Mouse (Mus musculus) neural tube, embryonic 14.5 days (tissue): Measurements from ENCODE around the gene Adora3. TPM values are rescaled to one million over a fixed set of nuclear protein-coding genes. Genes with fewer than 3 reads are reported as not detected.

Experiments used
- ATAC-seq: fragments of 200-750 bp; cut with Nextera tagmentation; 2 replicates; pipeline ENCODE4 v1.8.0; 2017; ENCODE audit warnings: low read depth, mild to moderate bottlenecking, moderate TSS enrichment, moderate library complexity
- H3K27ac ChIP-seq: fragments of 300-500 bp; sonication (generic); 2 replicates; pipeline ENCODE4 v1.5.1; 2014; ENCODE audit warnings: low read depth, mild to moderate bottlenecking, control low read depth, low read length, moderate library complexity, mixed read lengths
- H3K27me3 ChIP-seq: fragments of 300-500 bp; sonication (generic); 2 replicates; pipeline ENCODE4 v1.6.1; 2014; ENCODE audit warnings: low read length; ENCODE audit not compliant: control insufficient read depth, insufficient read depth
- H3K36me3 ChIP-seq: fragments of 300-500 bp; sonication (generic); 2 replicates; pipeline ENCODE4 v1.6.1; 2014; ENCODE audit warnings: low read length, mixed read lengths; ENCODE audit not compliant: control insufficient read depth, insufficient read depth
- H3K4me1 ChIP-seq: fragments of 300-500 bp; sonication (generic); 2 replicates; pipeline ENCODE4 v1.6.1; 2014; ENCODE audit warnings: low read length; ENCODE audit not compliant: control insufficient read depth, insufficient read depth
- H3K4me2 ChIP-seq: fragments of 300-500 bp; sonication (generic); 2 replicates; pipeline ENCODE4 v1.6.1; 2014; ENCODE audit warnings: mild to moderate bottlenecking, low read depth, low read length, control low read depth
- H3K4me3 ChIP-seq: fragments of 300-500 bp; sonication (generic); 2 replicates; pipeline ENCODE4 v1.5.1; 2014; ENCODE audit warnings: low read depth, low read length, control low read depth, mixed read lengths
- H3K9ac ChIP-seq: fragments of 300-500 bp; sonication (generic); replicated peaks from 2 replicates; pipeline ENCODE4 v1.6.1; 2014; ENCODE audit warnings: low read depth, mild to moderate bottlenecking, control low read depth, low read length, mixed read lengths
- H3K9me3 ChIP-seq: fragments of 300-500 bp; sonication (generic); 2 replicates; pipeline ENCODE4 v1.6.1; 2016; ENCODE audit warnings: low read length; ENCODE audit not compliant: control insufficient read depth
- WGBS: fragments of 180-500 bp; shearing (Covaris S2); extraction: QIAGEN DNeasy Blood & Tissue Kit; methylation state at CpG from one replicate; pipeline ENCODE4 v1.1.7; 2014; 5-methylcytosine and 5-hydroxymethylcytosine counted together
- polyA plus RNA-seq: library from polyadenylated mRNA; unstranded; fragments of >200 nt; fragmentation: Nextera tagmentation; extraction: Ambion mirVana; gene quantifications from 2 replicates; pipeline ENCODE4 v1.2.1, GENCODE M21; 2014

Adora3 gene
- 0.15 and 0.44 TPM in 2 replicates for polyA plus RNA-seq

- H3K36me3 ChIP-seq: no peaks in the 10 kb centered on the region
- WGBS: 90% methylated on average over 3 of the region's 3 CpGs
- H3K4me3 ChIP-seq: no peak within 1 kb of the TSS
- no peak for ATAC-seq
- H3K27ac ChIP-seq: no peak within 1 kb of the TSS
- H3K4me2 ChIP-seq: no peak within 1 kb of the TSS
- no peaks in the 10 kb centered on the region for H3K9me3 ChIP-seq
- H3K27me3 ChIP-seq: no peaks in the 10 kb centered on the region
- H3K4me1 ChIP-seq: no peaks in the 10 kb centered on the region
- H3K9ac ChIP-seq: no peak within 1 kb of the TSS
Observed at GRCm38 (mm10) chr3:105870558-105870957, at the start of gene Adora3, which contains the start of gene Tmigd3. TSS of gene Adora3 (plus strand) at chr3:105870858. TSS of gene Tmigd3 (plus strand) at chr3:105870903.

GRCm38 (mm10) chr3:105821504-105821903 lies 49.2 kb upstream of the Adora3 start:
- H3K27ac ChIP-seq: no peak overlapping the region
- 94% methylated on average over 3 of the region's 3 CpGs for WGBS
- H3K9ac ChIP-seq: no peak overlapping the region
- no peaks in the 10 kb centered on the region for H3K36me3 ChIP-seq
- H3K4me3 ChIP-seq: no peak overlapping the region
- H3K4me1 ChIP-seq: no peaks in the 10 kb centered on the region
- H3K9me3 ChIP-seq: no peaks in the 10 kb centered on the region
- no peak for ATAC-seq
- H3K27me3 ChIP-seq: no peaks in the 10 kb centered on the region
- H3K4me2 ChIP-seq: no peak overlapping the region

GRCm38 (mm10) chr3:105823609-105824008 lies 47.0 kb upstream of the Adora3 start:
- H3K4me2 ChIP-seq: no peak overlapping the region
- no peak overlapping the region for H3K9ac ChIP-seq
- H3K4me1 ChIP-seq: no peaks in the 10 kb centered on the region
- H3K27me3 ChIP-seq: no peaks in the 10 kb centered on the region
- H3K9me3 ChIP-seq: no peaks in the 10 kb centered on the region
- no peak overlapping the region for H3K4me3 ChIP-seq
- H3K36me3 ChIP-seq: no peaks in the 10 kb centered on the region
- no peak for ATAC-seq
- H3K27ac ChIP-seq: no peak overlapping the region

- Histone ChIP-seq H3K27ac (no peak overlapping the region), H3K9me3 (no peaks in the 10 kb centered on the region), H3K4me1 (no peaks in the 10 kb centered on the region), H3K4me2 (no peak overlapping the region), H3K4me3 (no peak overlapping the region), H3K9ac (no peak overlapping the region), H3K36me3 (no peaks in the 10 kb centered on the region), H3K27me3 (no peaks in the 10 kb centered on the region)
- ATAC-seq: no peak
- WGBS: 66% methylated on average over 5 of the region's 5 CpGs
Observed at GRCm38 (mm10) chr3:105824103-105824502, 46.6 kb upstream of the Adora3 start.

DNA sequence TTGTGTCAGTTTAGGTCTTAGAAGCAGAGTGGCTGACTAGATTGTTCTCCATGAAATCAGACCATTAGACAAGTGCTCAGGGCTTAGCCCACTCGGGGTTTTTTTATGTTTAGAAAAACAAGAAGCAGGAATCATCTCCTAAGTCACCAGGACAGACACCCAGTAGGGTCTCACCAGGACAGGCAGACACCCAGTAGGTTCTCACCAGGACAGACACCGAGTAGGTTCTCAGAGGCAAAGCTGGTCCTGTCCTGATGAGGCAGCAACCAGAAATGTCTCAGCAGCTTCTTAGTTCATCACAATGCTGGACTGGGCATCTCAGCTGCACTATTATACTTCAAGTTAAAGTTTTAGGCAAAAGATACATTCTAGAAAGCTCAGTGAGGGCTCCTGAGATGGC lies 46.0 kb upstream of the Adora3 start:
- Histone ChIP-seq H3K27me3 (no peaks in the 10 kb centered on the region), H3K36me3 (no peaks in the 10 kb centered on the region), H3K4me1 (no peaks in the 10 kb centered on the region), H3K4me2 (no peak overlapping the region), H3K9me3 (no peaks in the 10 kb centered on the region), H3K27ac (no peak overlapping the region), H3K9ac (no peak overlapping the region), H3K4me3 (no peak overlapping the region)
- WGBS: 66% methylated on average over 2 of the region's 2 CpGs
- no peak for ATAC-seq

- Histone ChIP-seq H3K4me3 (no peak overlapping the region), H3K9me3 (no peaks in the 10 kb centered on the region), H3K36me3 (no peaks in the 10 kb centered on the region), H3K27ac (no peak overlapping the region), H3K27me3 (no peaks in the 10 kb centered on the region), H3K4me2 (no peak overlapping the region), H3K4me1 (no peaks in the 10 kb centered on the region), H3K9ac (no peak overlapping the region)
- no peak for ATAC-seq
- WGBS: 70% methylated on average over 7 of the region's 7 CpGs
Observed at GRCm38 (mm10) chr3:105825501-105826161, 45.0 kb upstream of the Adora3 start.

GRCm38 (mm10) chr3:105831584-105831983 lies 39.1 kb upstream of the Adora3 start:
- Histone ChIP-seq H3K9me3 (no peaks in the 10 kb centered on the region), H3K4me2 (no peak overlapping the region), H3K9ac (no peak overlapping the region), H3K27me3 (no peaks in the 10 kb centered on the region), H3K27ac (no peak overlapping the region), H3K4me3 (no peak overlapping the region), H3K4me1 (no peaks in the 10 kb centered on the region), H3K36me3 (no peaks in the 10 kb centered on the region)
- WGBS: 95% methylated on average over 3 of the region's 3 CpGs
- no peak for ATAC-seq

- no peaks in the 10 kb centered on the region for H3K27me3 ChIP-seq
- no peak overlapping the region for H3K4me3 ChIP-seq
- no peak for ATAC-seq
- H3K9ac ChIP-seq: no peak overlapping the region
- H3K4me2 ChIP-seq: no peak overlapping the region
- H3K36me3 ChIP-seq: no peaks in the 10 kb centered on the region
- H3K27ac ChIP-seq: no peak overlapping the region
- WGBS: 78% methylated on average over 3 of the region's 3 CpGs
- no peaks in the 10 kb centered on the region for H3K9me3 ChIP-seq
- no peaks in the 10 kb centered on the region for H3K4me1 ChIP-seq
Observed at GRCm38 (mm10) chr3:105835875-105836274, 34.8 kb upstream of the Adora3 start.

GRCm38 (mm10) chr3:105836883-105837282 lies 33.8 kb upstream of the Adora3 start:
- Histone ChIP-seq H3K9me3 (no peaks in the 10 kb centered on the region), H3K36me3 (no peaks in the 10 kb centered on the region), H3K4me2 (no peak overlapping the region), H3K4me3 (no peak overlapping the region), H3K4me1 (no peaks in the 10 kb centered on the region), H3K27ac (no peak overlapping the region), H3K9ac (no peak overlapping the region), H3K27me3 (no peaks in the 10 kb centered on the region)
- no peak for ATAC-seq
- 90% methylated on average over 3 of the region's 3 CpGs for WGBS
